Mouse (Mus musculus) hindbrain, embryonic 14.5 days (tissue): ENCODE data around the gene Zfp213. TPM values are rescaled to one million over a fixed set of nuclear protein-coding genes. Genes with fewer than 3 reads are reported as not detected.
A peak's percentile ranks its signal among the peaks of the same experiment; 100 is the strongest.
"Not testable (repeated sequence)": the region's sequence is repeated elsewhere in the genome, so short reads cannot be mapped to it uniquely, and the experiment has no call there.

Experiments used
- ATAC-seq: fragments of 200-750 bp; cut with Nextera tagmentation; 2 replicates; pipeline ENCODE4 v1.8.0; 2017; ENCODE audit warnings: moderate number of reproducible peaks, mild to moderate bottlenecking, moderate TSS enrichment, moderate library complexity; ENCODE audit not compliant: low FRiP score
- DNase-seq: peaks from one replicate; pipeline ENCODE4 v3.0.0-alpha.2; 2015; ENCODE audit warnings: low spot score
- H3K27ac ChIP-seq: fragments of 300-500 bp; sonication (generic); 2 replicates; pipeline ENCODE4 v1.5.1; 2014; ENCODE audit warnings: mild to moderate bottlenecking, moderate library complexity
- H3K27me3 ChIP-seq: fragments of 300-500 bp; sonication (generic); 2 replicates; pipeline ENCODE4 v1.6.1; 2014; ENCODE audit warnings: mild to moderate bottlenecking, low read length, mixed read lengths; ENCODE audit not compliant: control insufficient read depth, insufficient read depth
- H3K36me3 ChIP-seq: fragments of 300-500 bp; sonication (generic); replicated peaks from 2 replicates; pipeline ENCODE4 v1.6.1; 2014; ENCODE audit not compliant: control insufficient read depth, insufficient read depth
- H3K4me1 ChIP-seq: fragments of 300-500 bp; sonication (generic); replicated peaks from 2 replicates; pipeline ENCODE4 v1.6.1; 2014; ENCODE audit warnings: antibody characterized with exemption, low read length, mixed read lengths; ENCODE audit not compliant: control insufficient read depth, insufficient read depth
- H3K4me2 ChIP-seq: fragments of 300-500 bp; sonication (generic); replicated peaks from 2 replicates; pipeline ENCODE4 v1.6.1; 2014; ENCODE audit warnings: mild to moderate bottlenecking, moderate library complexity
- H3K4me3 ChIP-seq: fragments of 300-500 bp; sonication (generic); replicated peaks from 2 replicates; pipeline ENCODE4 v1.5.1; 2014; ENCODE audit warnings: mild to moderate bottlenecking, low read length
- H3K9ac ChIP-seq: fragments of 300-500 bp; sonication (generic); 2 replicates; pipeline ENCODE4 v1.6.1; 2014
- H3K9me3 ChIP-seq: fragments of 300-500 bp; sonication (generic); 2 replicates; pipeline ENCODE4 v1.6.1; 2016; ENCODE audit warnings: low read length; ENCODE audit not compliant: control insufficient read depth
- WGBS: fragments of 180-500 bp; shearing (Covaris S2); extraction: QIAGEN DNeasy Blood & Tissue Kit; methylation state at CpG from one replicate; pipeline ENCODE4 v1.1.7; 2014; 5-methylcytosine and 5-hydroxymethylcytosine counted together
- polyA plus RNA-seq: library from polyadenylated mRNA; unstranded; fragments of >200 nt; fragmentation: Nextera tagmentation; extraction: Ambion mirVana; gene quantifications from 2 replicates; pipeline ENCODE4 v1.2.1, GENCODE M21; 2014

Zfp213 gene
- polyA plus RNA-seq, 1 experiment from 2014 or later: 15.6 TPM

DNA sequence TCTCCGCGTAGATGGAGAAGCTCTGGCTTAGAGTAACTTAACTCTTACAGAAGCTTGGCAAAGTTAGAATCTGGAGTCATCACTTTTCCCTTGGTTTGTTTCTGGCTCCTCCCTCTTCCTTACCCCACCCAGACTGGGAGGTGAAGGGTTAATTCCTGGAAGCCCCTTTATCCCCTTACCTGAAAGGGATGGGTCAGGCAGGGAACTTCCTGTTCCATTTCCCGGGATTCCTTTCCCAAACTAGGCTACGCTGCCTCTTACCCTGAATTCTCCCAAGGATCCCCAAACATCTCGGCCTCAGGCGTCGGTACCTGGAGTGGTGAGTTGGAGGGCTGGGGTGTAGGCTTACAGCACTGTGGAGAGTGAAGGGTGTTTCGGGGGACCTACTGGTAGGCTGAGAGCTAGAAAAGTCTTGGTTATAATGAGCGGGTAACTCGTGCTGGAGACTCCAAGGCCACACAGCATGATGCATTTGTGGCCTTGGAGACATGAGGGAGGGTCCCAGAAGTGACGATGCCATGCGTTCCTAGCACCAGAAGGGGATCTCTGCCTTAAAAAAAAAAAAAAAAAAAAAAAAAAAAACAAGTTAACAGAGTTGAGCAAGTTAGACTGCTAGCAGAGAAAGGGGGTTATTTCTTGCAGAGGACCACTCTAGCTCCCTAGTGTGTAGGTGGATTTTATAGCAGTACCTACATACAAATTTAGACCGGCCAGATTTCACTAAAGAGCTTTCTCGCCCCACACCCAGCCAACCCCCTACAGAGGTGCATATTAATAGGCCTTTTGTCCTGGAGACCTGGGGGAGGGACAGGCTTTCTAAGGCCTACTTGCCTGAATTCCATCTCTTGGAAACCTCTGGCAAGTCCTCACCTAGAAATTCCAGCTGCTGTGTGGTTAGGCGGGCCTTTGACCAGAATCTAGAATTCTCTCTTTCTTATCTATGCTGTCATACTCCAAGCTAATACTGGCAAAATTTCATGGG lies 36.9 kb upstream of the Zfp213 start, which contains the start of gene Zscan10:
Gene Zscan10, plus strand, starts transcription at position 216 of the 982 bp plus-strand sequence.
- Histone ChIP-seq H3K27ac (no peak within 1 kb of the TSS), H3K36me3 (no peaks in the 10 kb centered on the region), H3K9me3 (no peaks in the 10 kb centered on the region), H3K27me3 (no peaks in the 10 kb centered on the region), H3K9ac (no peak within 1 kb of the TSS), H3K4me1 (0 out of 2 replicates have a peak, but pooled peaks cover 7% of the 10 kb centered on the region), H3K4me2 (peak within 1 kb of the TSS; percentile 67), H3K4me3 (peak within 1 kb of the TSS; percentile 36; the same call in 1 of the 2 replicates)
- 30% methylated on average over 15 of the region's 15 CpGs for WGBS
- DNase-seq (no peak), ATAC-seq (no peak)

DNA sequence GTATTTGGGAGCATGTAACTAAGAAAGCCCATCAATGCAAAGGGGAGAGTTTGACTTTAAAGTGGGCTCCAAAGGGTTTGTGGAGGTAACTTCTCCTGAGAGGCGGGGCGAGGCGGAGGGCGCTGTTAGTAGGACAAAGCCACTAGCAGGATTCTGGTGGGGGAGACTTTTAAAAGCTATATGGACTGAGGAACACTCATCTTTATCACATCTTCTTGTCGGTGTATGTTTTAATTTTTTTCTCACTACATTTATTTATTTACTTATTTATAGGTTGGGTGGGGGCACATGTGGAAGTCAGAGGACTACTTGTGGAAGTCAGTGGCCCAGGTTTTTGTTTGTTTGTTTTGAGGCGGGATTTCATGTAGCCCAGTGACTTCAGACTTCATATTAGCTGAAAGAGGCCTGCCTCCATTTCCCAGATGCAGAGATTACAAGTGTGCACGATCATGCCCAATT lies 35.6 kb upstream of the Zfp213 start:
- Histone ChIP-seq H3K4me2 (peak overlapping the region; percentile 67), H3K9me3 (no peaks in the 10 kb centered on the region), H3K4me3 (peak overlapping the region; percentile 36), H3K27me3 (no peaks in the 10 kb centered on the region), H3K36me3 (no peaks in the 10 kb centered on the region), H3K9ac (peak overlapping the region; percentile 37), H3K27ac (peak overlapping the region; percentile 40), H3K4me1 (0 out of 2 replicates have a peak, but pooled peaks cover 7% of the 10 kb centered on the region)
- 40% methylated on average over 7 of the region's 7 CpGs for WGBS
- DNase-seq (no peak), ATAC-seq (no peak)

DNA sequence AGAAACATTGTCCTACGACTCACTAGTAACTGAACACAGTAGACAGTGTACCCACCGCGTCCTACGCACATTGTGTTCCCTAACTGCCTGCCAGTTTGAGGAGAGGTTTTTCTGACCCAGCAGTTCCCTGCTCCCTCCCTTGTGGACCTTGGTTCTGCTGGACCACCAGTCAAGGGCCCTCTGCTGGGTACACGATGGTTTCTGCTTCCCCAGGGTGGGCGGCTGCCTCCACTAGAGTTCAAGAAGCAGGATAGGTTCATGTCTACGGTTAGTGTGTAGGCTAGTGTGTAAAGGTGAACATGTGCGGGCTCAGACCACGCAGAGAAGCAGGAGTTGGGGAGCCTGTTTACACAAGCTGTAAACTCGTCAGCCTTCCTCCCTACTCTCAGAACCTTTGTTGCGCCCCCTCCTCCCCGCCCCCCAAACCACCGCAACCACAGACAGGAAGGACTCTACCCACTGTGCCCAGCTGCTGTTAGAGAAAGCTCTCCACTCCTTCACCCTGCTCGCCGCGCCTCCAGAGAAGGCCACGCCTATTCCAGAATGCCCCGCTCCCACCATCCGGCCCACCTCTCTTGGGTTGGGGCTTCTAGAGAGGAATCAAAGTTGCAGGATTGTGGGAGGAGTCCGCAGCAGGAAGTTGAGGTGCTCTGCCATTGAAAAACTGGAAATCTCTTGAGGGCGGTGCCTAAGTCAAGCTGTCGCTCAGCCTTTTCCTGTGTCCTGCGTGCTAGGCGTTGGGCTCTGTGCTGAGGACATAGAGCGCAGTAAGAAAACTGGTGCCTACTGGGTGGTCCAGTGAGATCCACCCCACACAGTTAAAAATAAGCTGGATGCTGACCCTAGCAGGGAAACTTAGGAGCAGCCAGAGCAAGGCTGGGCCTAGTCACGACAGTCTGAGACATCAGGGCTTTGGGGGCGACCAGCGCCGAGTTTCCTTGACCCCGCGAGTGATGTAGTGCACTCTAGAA lies 34.8 kb upstream of the Zfp213 start, which contains the start of gene Zfp13:
Gene Zfp13, minus strand, starts transcription at position 906 of the 971 bp plus-strand sequence.
- peak within 1 kb of the TSS; percentile 67 for H3K4me2 ChIP-seq
- ATAC-seq (peak; percentile 92), DNase-seq (peak; percentile 70)
- peak within 1 kb of the TSS; percentile 36 for H3K4me3 ChIP-seq
- 10% methylated on average over 31 of the region's 31 CpGs for WGBS
- H3K27me3 ChIP-seq: no peaks in the 10 kb centered on the region
- no peaks in the 10 kb centered on the region for H3K9me3 ChIP-seq
- peak within 1 kb of the TSS; percentile 69 for H3K27ac ChIP-seq
- H3K9ac ChIP-seq: peak within 1 kb of the TSS; percentile 37
- H3K4me1 ChIP-seq: 0 out of 2 replicates have a peak, but pooled peaks cover 7% of the 10 kb centered on the region
- no peaks in the 10 kb centered on the region for H3K36me3 ChIP-seq

DNA sequence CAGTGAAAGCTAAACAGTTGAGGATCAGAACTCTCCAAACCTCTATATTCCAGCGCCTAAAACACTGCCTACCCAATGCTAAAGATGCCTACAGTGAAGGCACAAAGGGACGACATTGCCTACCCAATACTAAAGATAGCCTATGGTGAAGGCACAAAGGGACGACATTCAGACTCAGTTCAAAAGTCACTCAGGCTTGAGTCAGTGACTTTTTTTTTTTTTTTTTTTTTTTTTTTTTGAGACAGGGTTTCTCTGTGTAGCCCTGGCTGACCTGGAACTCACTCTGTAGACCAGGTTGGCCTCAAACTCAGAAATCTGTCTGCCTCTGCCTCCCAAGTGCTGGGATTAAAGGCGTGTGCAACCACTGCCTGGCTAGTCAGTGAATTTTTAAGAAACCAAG lies 31.1 kb upstream of the Zfp213 start:
- H3K36me3 ChIP-seq, H3K27me3 ChIP-seq: not testable (repeated sequence)

DNA sequence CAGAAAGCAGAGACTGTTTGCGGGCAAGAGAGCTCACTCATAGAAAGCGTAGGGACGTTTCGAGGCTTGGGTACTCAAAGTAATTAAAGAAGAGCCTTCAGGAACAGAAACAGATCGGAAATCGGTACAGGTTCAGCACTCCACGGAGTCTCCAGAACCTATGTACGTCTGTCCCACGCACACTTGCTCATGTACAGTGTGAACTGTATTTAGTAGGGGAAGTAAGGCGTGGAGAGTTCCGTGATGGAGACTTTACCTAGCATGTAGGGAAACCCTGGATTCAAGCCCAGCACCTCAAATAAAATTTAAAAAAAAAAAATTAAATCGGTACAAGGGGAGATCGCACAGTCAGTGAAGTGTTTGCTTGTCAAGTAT lies 28.9 kb upstream of the Zfp213 start:
- ATAC-seq: peak; percentile 65

More for the DNA sequence above, 31.1 kb upstream of the Zfp213 start:
- H3K4me3 ChIP-seq, H3K9me3 ChIP-seq, H3K27ac ChIP-seq, H3K4me2 ChIP-seq, ATAC-seq, DNase-seq, H3K9ac ChIP-seq: not testable (repeated sequence)
- H3K4me1 ChIP-seq: peaks cover 11% of the 10 kb centered on the region
- 67% methylated on average over 4 of the region's 4 CpGs for WGBS

DNA sequence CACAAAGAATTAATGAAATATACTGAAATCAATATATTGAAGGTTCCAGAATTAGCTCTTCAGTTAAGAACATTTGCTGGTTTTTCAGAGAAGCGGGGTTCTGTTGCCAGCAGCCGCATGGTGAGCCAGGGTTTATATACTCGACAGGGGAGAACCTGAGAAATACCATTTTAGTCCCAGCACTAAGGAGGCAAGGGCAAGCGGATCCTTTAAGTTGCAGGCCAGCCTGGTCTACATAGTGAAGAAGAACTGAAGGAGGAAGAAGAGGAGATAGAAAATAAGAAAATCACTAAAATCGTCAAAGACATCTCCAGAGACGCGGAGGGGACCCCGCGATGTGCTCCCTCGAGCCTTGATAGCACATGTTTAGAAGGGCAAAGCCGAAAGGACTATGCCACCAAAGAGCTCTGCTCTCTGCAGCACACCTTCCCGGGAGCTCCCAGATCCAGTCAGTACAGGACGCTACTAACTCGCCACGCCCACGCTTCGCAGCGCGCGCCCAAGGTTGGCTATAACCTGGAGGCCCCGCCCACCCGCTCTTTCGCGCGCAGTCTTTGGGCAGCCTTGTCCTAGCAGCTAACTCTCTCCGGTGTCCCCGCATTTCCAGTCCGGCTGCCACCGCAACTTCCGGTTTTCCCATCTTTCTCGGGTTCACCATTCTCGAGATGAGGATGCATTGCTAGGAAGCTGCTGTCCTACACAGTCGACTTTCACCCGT lies 28.3 kb upstream of the Zfp213 start:
- ATAC-seq: peak; percentile 99
- WGBS: 9% methylated on average over 34 of the region's 34 CpGs

More for the DNA sequence above, 28.9 kb upstream of the Zfp213 start:
- H3K9ac ChIP-seq: peak overlapping the region; percentile 66
- peak overlapping the region; percentile 76 for H3K27ac ChIP-seq
- no peaks in the 10 kb centered on the region for H3K27me3 ChIP-seq
- peak overlapping the region; percentile 70 for H3K4me2 ChIP-seq
- H3K4me3 ChIP-seq: peak overlapping the region; percentile 37
- no peak for DNase-seq
- no peaks in the 10 kb centered on the region for H3K9me3 ChIP-seq
- H3K4me1 ChIP-seq: peaks cover 4% of the 10 kb centered on the region
- no peaks in the 10 kb centered on the region for H3K36me3 ChIP-seq
- 14% methylated on average over 13 of the region's 13 CpGs for WGBS

DNA sequence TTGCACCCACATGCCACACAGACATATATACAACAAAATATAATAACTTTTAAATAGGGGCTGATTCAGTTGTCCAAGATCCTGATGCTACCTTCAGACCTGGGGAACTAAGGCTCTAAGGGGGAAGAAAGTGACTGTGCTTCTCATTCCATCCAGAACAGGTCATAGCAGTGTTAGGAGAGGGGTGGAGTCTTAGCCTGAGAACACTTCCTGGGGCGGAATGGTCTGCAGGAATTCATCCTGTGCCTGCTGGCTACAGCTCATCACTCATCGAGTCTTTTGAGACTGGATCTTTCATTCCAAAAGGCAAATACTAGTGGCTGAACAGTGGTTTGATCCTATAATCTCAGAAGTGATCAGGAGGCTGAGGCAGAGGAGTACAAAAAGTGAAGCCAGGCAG lies 23.2 kb upstream of the Zfp213 start:
- H3K27me3 ChIP-seq: no peaks in the 10 kb centered on the region
- no peak for ATAC-seq
- WGBS: 80% methylated on average over 2 of the region's 2 CpGs
- no peaks in the 10 kb centered on the region; the same call in 1 of the 2 replicates for H3K36me3 ChIP-seq
- H3K4me3 ChIP-seq: no peak overlapping the region
- H3K9me3 ChIP-seq: no peaks in the 10 kb centered on the region
- H3K27ac ChIP-seq: no peak overlapping the region
- no peak overlapping the region for H3K9ac ChIP-seq
- H3K4me2 ChIP-seq: no peak overlapping the region
- H3K4me1 ChIP-seq: peaks cover 26% of the 10 kb centered on the region
- no peak for DNase-seq

More for the DNA sequence above, 28.3 kb upstream of the Zfp213 start:
- peak overlapping the region; percentile 66 for H3K9ac ChIP-seq
- H3K9me3 ChIP-seq: no peaks in the 10 kb centered on the region
- peak overlapping the region; percentile 37 for H3K4me3 ChIP-seq
- peak overlapping the region; percentile 76 for H3K27ac ChIP-seq
- no peaks in the 10 kb centered on the region for H3K36me3 ChIP-seq
- H3K4me2 ChIP-seq: peak overlapping the region; percentile 70
- no peaks in the 10 kb centered on the region for H3K27me3 ChIP-seq
- peaks cover 4% of the 10 kb centered on the region for H3K4me1 ChIP-seq
- DNase-seq: peak; percentile 98

DNA sequence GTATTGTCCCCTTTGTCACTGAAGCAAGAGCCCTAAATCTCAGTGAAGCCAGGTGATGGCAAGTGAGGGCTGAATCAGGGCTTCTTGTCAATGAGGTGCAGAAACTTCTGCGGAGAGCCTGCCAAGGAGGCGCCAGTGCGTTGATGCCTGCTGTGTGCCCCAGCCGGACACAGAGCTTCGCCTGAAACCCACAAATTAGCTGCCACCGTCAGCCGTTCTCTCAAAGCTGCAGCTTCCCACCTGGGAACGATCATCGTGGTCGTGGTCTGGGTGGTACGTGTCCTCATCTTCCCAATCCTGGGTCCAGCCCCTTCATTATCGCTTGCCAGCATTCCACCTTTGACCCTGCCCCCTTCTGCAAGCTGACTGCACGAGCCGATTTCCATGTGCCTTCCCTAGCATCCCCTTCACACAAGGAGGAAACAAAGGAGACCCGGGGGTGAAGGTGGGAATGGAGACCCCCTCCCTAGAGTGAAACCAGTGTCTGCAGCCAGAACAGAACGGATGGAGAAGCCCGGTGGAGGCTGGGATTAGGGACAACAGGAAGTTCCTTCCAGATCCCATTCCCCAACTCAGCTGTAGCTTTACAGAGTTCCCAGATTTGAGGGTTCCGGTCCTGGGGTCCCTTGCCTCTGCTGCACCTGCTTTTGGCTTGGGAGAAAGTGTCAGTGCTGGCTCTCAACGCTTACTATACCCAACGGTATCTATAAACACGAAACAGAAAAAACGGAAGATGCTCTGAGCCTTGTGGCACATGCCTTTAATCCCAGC lies 21.9 kb upstream of the Zfp213 start:
- Histone ChIP-seq H3K9me3 (no peaks in the 10 kb centered on the region), H3K27ac (0 out of 2 replicates have a peak overlapping the region, but pooled peaks have one; percentile 51)
- peak; percentile 91 for ATAC-seq

More for the DNA sequence above, 21.9 kb upstream of the Zfp213 start:
- Histone ChIP-seq H3K4me3 (peak overlapping the region; percentile 65), H3K9ac (peak overlapping the region; percentile 75), H3K4me2 (peak overlapping the region; percentile 84), H3K36me3 (peaks cover 5% of the 10 kb centered on the region), H3K4me1 (peaks cover 26% of the 10 kb centered on the region), H3K27me3 (no peaks in the 10 kb centered on the region)
- peak; percentile 90 for DNase-seq
- WGBS: under 1% methylated on average over 22 of the region's 22 CpGs
